Mouse (Mus musculus) heart, embryonic 12.5 days (tissue): ENCODE data around the gene Cxcl15. TPM values are rescaled to one million over a fixed set of nuclear protein-coding genes. Genes with fewer than 3 reads are reported as not detected.
A peak's percentile ranks its signal among the peaks of the same experiment; 100 is the strongest.

ENCODE experiments used
- ATAC-seq: fragments of 200-750 bp; cut with Nextera tagmentation; 2 replicates; pipeline ENCODE4 v1.8.0; 2017; ENCODE audit warnings: moderate TSS enrichment, moderate library complexity; ENCODE audit not compliant: insufficient number of reproducible peaks, low FRiP score
- H3K27ac ChIP-seq: fragments of 300-500 bp; sonication (generic); 2 replicates; pipeline ENCODE4 v1.5.1; 2016; ENCODE audit warnings: mild to moderate bottlenecking, moderate library complexity; ENCODE audit not compliant: poor library complexity, severe bottlenecking
- H3K27me3 ChIP-seq: fragments of 300-500 bp; sonication (generic); replicated peaks from 2 replicates; pipeline ENCODE4 v1.6.1; 2016; ENCODE audit warnings: mild to moderate bottlenecking, moderate library complexity
- H3K36me3 ChIP-seq: fragments of 300-500 bp; sonication (generic); 2 replicates; pipeline ENCODE4 v1.6.1; 2016; ENCODE audit warnings: mild to moderate bottlenecking, moderate library complexity
- H3K4me1 ChIP-seq: fragments of 300-500 bp; sonication (generic); replicated peaks from 2 replicates; pipeline ENCODE4 v1.6.1; 2016; ENCODE audit warnings: mild to moderate bottlenecking
- H3K4me2 ChIP-seq: fragments of 300-500 bp; sonication (generic); 2 replicates; pipeline ENCODE4 v1.6.1; 2016; ENCODE audit warnings: mild to moderate bottlenecking, moderate library complexity
- H3K4me3 ChIP-seq: fragments of 300-500 bp; sonication (generic); 2 replicates; pipeline ENCODE4 v1.5.1; 2016; ENCODE audit warnings: mild to moderate bottlenecking
- H3K9ac ChIP-seq: fragments of 300-500 bp; sonication (generic); 2 replicates; pipeline ENCODE4 v1.6.1; 2016; ENCODE audit warnings: mild to moderate bottlenecking, moderate library complexity
- H3K9me3 ChIP-seq: fragments of 300-500 bp; sonication (generic); replicated peaks from 2 replicates; pipeline ENCODE4 v1.6.1; 2016; ENCODE audit warnings: mild to moderate bottlenecking, moderate library complexity
- WGBS: fragments of 180-500 bp; shearing (Covaris S2); methylation state at CpG from one replicate; pipeline ENCODE4 v1.1.7; 2016; 5-methylcytosine and 5-hydroxymethylcytosine counted together
- polyA plus RNA-seq: library from polyadenylated mRNA; unstranded; fragments of >200 nt; fragmentation: Nextera tagmentation; extraction: Ambion mirVana; gene quantifications from 2 replicates; pipeline ENCODE4 v1.2.1, GENCODE M21; 2016

The Cxcl15 gene
- polyA plus RNA-seq, result not detected in 2 replicates

DNA sequence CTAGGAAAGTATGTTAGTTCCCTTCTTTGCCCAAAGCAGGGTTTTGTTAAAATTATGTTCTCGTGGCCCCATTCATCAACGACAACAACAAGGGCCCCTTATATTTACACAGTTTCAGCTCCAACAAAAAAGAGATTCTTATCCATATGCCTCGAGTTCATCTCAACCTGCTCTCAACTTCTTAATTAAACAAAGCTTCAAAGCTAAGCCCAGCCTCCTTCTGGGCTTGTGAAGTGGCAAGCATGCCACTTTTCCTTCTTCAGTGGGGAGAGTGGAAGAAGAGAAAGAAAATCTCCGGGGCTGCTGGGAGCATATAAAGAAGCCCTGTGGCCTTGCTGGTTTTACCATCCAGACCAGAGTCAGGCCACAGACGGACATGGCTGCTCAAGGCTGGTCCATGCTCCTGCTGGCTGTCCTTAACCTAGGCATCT, at the start of gene Cxcl15:
Cxcl15 (plus strand) TSS at position 340 of the 431 bp plus-strand sequence.
- 66% methylated on average over 5 of the region's 5 CpGs for WGBS
- Histone ChIP-seq H3K9ac (no peak within 1 kb of the TSS), H3K36me3 (no peaks in the 10 kb centered on the region), H3K4me1 (no peaks in the 10 kb centered on the region), H3K4me3 (no peak within 1 kb of the TSS), H3K9me3 (no peaks in the 10 kb centered on the region), H3K4me2 (no peak within 1 kb of the TSS), H3K27me3 (no peaks in the 10 kb centered on the region), H3K27ac (no peak within 1 kb of the TSS)
- ATAC-seq, result no peak

DNA sequence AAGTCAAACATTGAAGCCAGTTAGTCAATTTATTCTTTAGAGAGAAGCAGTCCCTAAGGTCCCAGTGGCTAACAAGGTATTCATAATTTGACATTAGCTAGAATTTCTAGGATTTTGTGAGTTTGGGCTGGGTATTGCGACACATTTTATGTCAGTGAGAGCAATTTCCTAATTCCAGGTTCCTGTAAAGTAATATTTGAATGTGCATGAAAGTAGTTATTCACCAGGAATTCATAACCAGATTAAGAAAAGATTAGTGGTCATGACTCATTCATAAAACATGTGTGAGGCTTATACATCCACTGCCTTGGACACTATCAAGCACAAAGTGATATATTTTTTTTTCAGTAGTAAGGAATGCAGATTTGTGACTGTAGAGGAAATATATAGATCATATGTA, 40.4 kb upstream of the Cxcl15 start:
- Histone ChIP-seq H3K4me2 (no peak overlapping the region), H3K27ac (no peak overlapping the region), H3K9me3 (no peaks in the 10 kb centered on the region), H3K36me3 (no peaks in the 10 kb centered on the region), H3K9ac (no peak overlapping the region), H3K27me3 (peaks cover 7% of the 10 kb centered on the region; the same call in 1 of the 2 replicates), H3K4me3 (no peak overlapping the region), H3K4me1 (peaks cover 3% of the 10 kb centered on the region)
- no peak for ATAC-seq
- 89% methylated on average over 1 of the region's 1 CpGs for WGBS

DNA sequence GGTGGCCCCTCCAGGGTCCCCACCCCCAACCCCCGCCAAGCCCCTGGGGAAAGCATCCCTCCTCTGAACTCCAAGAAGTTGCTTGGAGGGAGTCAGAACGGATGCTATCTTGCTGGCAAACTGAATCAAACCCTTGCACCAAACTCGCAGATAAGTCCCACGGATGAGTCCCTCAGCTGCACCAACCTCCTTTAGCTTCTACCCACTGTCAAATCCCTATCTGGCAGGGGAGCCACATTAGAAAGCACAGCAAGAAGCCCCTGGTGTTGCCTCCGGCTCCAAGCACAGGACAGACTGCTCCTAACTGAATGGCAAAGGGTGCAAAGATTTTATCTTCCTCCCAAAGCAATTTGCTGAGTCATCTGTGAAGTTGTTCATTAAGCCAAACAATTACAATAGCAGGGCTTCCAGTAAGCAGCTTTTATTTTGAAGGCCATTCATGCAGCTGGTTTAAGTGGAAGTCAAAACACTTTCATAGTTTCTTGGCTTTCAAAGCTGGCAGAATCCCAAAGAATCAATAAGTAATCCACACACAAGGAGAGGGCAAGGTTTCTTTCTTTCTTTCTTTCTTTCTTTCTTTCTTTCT, 36.2 kb upstream of the Cxcl15 start:
- WGBS, result 30% methylated on average over 5 of the region's 5 CpGs

DNA sequence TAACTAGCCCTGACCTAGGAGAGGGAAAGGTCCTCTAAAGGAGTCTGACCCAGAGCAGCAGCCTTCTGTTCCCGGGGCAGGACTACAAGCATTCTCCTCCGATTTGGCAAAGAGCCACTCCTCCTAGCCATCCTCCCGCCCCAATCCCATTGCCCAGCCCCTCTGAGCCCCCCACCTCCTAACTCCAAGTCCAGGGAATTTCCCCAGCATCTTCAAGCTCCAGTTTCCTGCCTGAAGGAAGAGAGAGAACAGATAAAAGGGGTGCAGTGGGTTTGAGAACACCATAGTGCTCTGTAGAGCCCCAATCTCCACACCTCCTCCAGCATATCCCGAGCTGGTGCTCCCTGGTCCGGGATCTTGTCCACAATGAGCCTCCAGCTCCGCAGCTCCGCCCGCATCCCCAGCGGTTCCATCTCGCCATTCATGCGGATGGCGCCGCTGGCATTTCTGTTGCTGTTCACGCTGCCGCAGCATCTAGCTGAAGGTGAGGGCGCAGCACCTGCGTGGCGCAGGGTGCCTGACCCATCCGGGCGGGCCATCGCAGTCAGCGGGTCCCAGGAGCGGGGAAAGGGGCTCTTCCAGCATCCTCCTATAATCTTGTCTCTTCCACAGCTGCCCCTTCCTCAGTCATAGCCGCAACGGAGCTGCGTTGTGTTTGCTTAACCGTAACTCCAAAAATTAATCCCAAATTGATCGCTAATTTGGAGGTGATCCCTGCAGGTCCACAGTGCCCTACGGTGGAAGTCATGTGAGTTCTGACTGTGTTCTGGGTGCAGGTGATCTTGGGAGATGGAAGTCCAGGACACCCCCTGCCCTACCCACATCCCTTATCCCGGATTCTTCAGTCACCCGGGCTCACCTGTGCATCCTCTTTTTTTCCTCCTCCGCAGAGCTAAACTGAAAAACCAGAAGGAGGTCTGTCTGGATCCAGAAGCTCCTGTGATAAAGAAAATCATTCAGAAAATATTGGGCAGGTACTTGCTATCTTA, 35.0 kb upstream of the Cxcl15 start, which contains the start of gene Cxcl5:
Cxcl5 (plus strand) TSS at position 284 of the 989 bp plus-strand sequence.
- no peak for ATAC-seq
- H3K9ac ChIP-seq, result 0 out of 2 replicates have a peak within 1 kb of the TSS, but pooled peaks have one; percentile 26
- peaks cover 18% of the 10 kb centered on the region; the same call in 1 of the 2 replicates for H3K27me3 ChIP-seq
- H3K9me3 ChIP-seq, result no peaks in the 10 kb centered on the region
- H3K4me3 ChIP-seq, result peak within 1 kb of the TSS; percentile 29
- peaks cover 13% of the 10 kb centered on the region for H3K4me1 ChIP-seq
- no peaks in the 10 kb centered on the region for H3K36me3 ChIP-seq
- 5% methylated on average over 32 of the region's 32 CpGs for WGBS
- H3K4me2 ChIP-seq, result peak within 1 kb of the TSS; percentile 62
- H3K27ac ChIP-seq, result no peak within 1 kb of the TSS

More for the DNA sequence above, 36.2 kb upstream of the Cxcl15 start:
- H3K9ac ChIP-seq, result no peak overlapping the region
- peaks cover 18% of the 10 kb centered on the region; the same call in 1 of the 2 replicates for H3K27me3 ChIP-seq
- no peaks in the 10 kb centered on the region for H3K36me3 ChIP-seq
- H3K4me2 ChIP-seq, result no peak overlapping the region
- no peak overlapping the region for H3K4me3 ChIP-seq
- ATAC-seq, result no peak
- H3K4me1 ChIP-seq, result peaks cover 13% of the 10 kb centered on the region
- no peaks in the 10 kb centered on the region for H3K9me3 ChIP-seq
- H3K27ac ChIP-seq, result no peak overlapping the region

DNA sequence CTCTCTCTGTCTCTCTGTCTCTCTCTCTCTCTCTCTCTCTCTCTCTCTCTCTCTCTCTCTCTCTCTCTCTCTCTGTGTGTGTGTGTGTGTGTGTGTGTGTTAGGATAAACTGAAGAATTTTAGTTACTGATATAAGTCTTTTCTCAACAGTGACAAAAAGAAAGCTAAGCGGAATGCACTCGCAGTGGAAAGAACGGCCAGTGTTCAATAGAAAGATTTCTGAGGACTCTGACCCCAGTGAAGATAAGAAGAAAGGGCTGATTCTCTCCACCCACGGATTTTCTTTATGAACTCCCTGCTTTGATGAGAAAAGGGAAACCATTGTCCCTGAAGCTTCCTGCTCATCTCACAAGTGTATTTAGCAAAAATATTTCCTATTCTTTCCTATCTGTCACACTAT, 34.0 kb upstream of the Cxcl15 start:
- H3K36me3 ChIP-seq, result no peaks in the 10 kb centered on the region
- WGBS, result 38% methylated on average over 4 of the region's 4 CpGs
- no peak overlapping the region for H3K27ac ChIP-seq
- no peaks in the 10 kb centered on the region for H3K9me3 ChIP-seq
- ATAC-seq, result no peak
- no peak overlapping the region for H3K4me3 ChIP-seq
- peaks cover 18% of the 10 kb centered on the region; the same call in 1 of the 2 replicates for H3K27me3 ChIP-seq
- H3K4me1 ChIP-seq, result peaks cover 13% of the 10 kb centered on the region
- no peak overlapping the region for H3K9ac ChIP-seq
- H3K4me2 ChIP-seq, result no peak overlapping the region

DNA sequence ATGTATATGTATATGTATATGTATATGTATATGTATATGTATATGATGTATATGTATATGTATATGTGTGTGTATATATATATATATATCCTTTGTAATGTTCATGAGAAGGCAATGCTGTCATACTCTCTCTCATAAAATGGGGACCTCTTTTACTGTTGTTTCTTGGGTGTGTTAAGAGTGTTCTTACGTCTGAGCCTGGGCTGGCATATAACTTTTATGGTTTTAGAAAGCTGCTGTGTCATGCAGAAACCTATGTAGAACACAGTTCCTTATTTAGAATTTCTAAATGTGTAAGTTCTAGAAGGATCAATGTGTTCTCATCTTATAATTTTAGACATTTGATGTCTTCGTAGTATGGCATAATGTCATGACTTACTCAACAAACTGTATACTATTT, 33.5 kb upstream of the Cxcl15 start:
- H3K27ac ChIP-seq, result no peak overlapping the region
- H3K4me3 ChIP-seq, result no peak overlapping the region
- H3K4me1 ChIP-seq, result peaks cover 13% of the 10 kb centered on the region
- H3K36me3 ChIP-seq, result no peaks in the 10 kb centered on the region
- 83% methylated on average over 2 of the region's 2 CpGs for WGBS
- no peaks in the 10 kb centered on the region for H3K9me3 ChIP-seq
- H3K4me2 ChIP-seq, result no peak overlapping the region
- peaks cover 18% of the 10 kb centered on the region; the same call in 1 of the 2 replicates for H3K27me3 ChIP-seq
- H3K9ac ChIP-seq, result no peak overlapping the region
- no peak for ATAC-seq

DNA sequence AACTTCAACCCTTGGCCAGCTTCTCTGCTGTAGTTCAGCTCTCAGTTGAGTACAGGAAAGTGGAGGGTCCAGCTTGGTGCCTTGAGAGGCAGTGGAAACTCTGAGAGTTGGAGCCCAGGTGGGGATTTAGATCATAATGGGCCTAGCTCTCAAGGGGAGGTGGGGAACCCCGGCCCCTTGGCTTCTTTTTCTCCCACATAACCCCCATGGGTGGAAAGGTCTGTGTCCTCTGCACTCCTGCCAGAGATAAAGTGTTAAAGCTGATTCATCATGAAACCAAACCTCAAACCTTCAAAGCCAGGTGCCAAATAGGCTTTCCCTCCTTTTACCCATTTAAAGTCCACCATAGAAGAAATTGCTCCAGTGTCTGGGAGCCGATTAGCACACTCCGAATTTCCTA, 32.5 kb upstream of the Cxcl15 start:
- H3K27me3 ChIP-seq, result peaks cover 18% of the 10 kb centered on the region; the same call in 1 of the 2 replicates
- no peak overlapping the region for H3K27ac ChIP-seq
- 79% methylated on average over 3 of the region's 3 CpGs for WGBS
- H3K9ac ChIP-seq, result no peak overlapping the region
- no peaks in the 10 kb centered on the region for H3K9me3 ChIP-seq
- no peak overlapping the region for H3K4me3 ChIP-seq
- no peaks in the 10 kb centered on the region for H3K36me3 ChIP-seq
- ATAC-seq, result no peak
- no peak overlapping the region for H3K4me2 ChIP-seq
- H3K4me1 ChIP-seq, result peaks cover 13% of the 10 kb centered on the region

DNA sequence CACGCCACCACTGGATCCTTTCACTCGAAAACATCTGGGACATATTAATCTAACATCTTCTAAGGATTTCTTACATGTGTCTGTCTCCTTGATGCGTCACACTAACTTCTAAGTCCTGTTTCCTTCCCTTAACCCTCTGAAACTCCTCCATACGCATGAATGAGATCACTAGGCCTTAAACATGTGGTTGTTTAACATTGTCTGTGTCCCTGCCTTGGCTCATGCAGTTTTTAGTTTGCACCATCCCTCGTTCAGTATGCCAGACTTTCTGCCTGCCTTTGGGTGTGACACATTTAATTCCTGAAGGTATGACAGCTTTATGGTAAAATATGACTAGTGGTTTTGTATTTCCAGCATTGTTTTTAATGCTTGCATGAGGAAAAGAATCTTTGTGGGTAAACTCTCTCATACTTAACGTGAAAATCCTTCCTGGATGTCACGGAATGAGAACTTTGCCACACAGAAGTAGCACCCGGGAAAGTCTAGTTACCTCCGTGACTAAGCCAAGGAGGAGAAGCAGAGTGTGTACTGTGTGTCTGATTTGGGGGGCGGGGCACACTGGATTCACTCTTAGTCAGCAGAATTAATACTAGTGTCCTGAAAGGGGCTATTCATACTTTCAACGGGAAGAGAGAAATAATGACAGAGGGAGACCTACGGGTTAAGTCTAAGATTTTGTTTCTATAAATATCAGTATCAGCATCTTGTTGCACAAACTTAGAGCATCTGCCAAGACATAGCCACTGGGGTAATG, 30.2 kb upstream of the Cxcl15 start:
- Histone ChIP-seq H3K4me1 (peaks cover 8% of the 10 kb centered on the region), H3K4me3 (no peak overlapping the region), H3K36me3 (no peaks in the 10 kb centered on the region), H3K9ac (no peak overlapping the region), H3K27me3 (peaks cover 9% of the 10 kb centered on the region; the same call in 1 of the 2 replicates), H3K9me3 (no peaks in the 10 kb centered on the region), H3K4me2 (no peak overlapping the region), H3K27ac (no peak overlapping the region)
- ATAC-seq, result no peak
- WGBS, result 72% methylated on average over 12 of the region's 12 CpGs

DNA sequence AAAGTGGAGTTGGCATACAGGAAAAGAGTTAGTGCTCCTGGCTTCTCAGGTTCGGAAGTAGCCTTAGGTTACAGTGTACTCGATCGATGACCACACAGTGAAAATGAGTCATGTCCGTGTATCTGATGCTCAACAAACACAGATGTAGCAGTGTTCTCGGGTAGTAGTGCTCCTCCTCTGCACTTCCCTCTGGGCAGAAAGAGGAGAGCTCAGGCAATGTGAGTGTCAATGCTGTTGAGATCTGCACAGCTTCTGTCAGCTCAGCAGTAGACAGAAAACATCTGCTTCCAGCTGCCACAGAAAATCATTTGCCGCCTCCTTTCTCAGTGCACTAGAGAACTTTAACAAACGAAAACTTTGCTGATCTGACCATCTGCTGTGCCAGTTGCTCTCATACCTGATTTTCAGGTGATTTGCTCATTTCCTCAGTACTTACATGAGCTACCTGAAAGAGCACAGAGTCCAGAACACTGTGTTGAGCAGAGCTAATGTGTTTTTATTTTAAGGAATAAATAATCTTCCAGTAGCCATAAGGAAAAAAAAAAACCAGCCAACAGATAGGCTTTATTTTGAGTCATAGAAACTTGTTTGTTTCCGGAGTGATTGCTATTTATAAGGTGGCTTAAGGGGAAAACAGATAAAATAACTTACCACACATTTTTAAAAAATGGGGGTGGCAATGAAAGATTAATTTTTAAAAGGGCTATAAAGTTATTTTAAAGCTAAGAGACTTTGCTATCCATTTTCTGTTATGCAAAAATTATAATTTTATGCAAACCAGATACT, 28.3 kb upstream of the Cxcl15 start:
- ATAC-seq, result no peak
- WGBS, result 41% methylated on average over 8 of the region's 8 CpGs

DNA sequence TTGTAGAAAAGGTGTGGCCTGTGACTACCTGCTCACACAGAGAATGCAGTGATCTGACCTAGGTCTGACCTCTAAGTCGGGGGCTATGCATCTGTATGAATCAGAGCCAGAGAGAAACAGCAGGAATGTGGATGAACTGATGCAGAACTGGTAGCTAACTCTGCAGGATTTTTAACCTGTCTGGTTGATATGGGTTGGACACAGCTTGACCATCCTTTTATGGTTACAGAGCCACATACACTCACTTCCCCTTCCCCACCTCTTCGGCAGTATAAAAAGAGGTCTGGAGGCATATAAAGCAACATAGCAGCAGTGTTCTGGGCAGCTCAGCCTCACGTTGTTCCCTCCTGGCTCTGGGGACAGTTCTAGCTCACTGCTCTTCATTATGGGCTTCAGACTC, 26.1 kb upstream of the Cxcl15 start, which contains the start of gene Ppbp:
Ppbp (plus strand) TSS at position 301 of the 400 bp plus-strand sequence.
- Histone ChIP-seq H3K27me3 (no peaks in the 10 kb centered on the region), H3K4me2 (no peak within 1 kb of the TSS), H3K4me1 (no peaks in the 10 kb centered on the region), H3K4me3 (no peak within 1 kb of the TSS), H3K9me3 (no peaks in the 10 kb centered on the region), H3K9ac (no peak within 1 kb of the TSS), H3K36me3 (no peaks in the 10 kb centered on the region), H3K27ac (no peak within 1 kb of the TSS)
- ATAC-seq, result no peak
- WGBS, result 56% methylated on average over 3 of the region's 3 CpGs

More for the DNA sequence above, 28.3 kb upstream of the Cxcl15 start:
- no peak overlapping the region for H3K4me3 ChIP-seq
- H3K27ac ChIP-seq, result no peak overlapping the region
- no peaks in the 10 kb centered on the region for H3K4me1 ChIP-seq
- no peaks in the 10 kb centered on the region for H3K27me3 ChIP-seq
- H3K4me2 ChIP-seq, result no peak overlapping the region
- H3K36me3 ChIP-seq, result no peaks in the 10 kb centered on the region
- no peak overlapping the region for H3K9ac ChIP-seq
- no peaks in the 10 kb centered on the region for H3K9me3 ChIP-seq
